Mouse (Mus musculus) macrophage (primary cell): ENCODE data around the gene Capn6. TPM values are rescaled to one million over a fixed set of nuclear protein-coding genes. Genes with fewer than 3 reads are reported as not detected.

Experiments
- H3K27ac ChIP-seq: fragments of 350-480 bp; formaldehyde crosslinking; 2 replicates; pipeline ENCODE4 v1.9.0; 2021
- H3K36me3 ChIP-seq: fragments of 350-480 bp; formaldehyde crosslinking; 2 replicates; pipeline ENCODE4 v1.9.0; 2021; ENCODE audit errors: inconsistent target
- H3K4me3 ChIP-seq: fragments of 350-480 bp; formaldehyde crosslinking; 2 replicates; pipeline ENCODE4 v1.9.0; 2021; ENCODE audit errors: inconsistent target
- H3K79me2 ChIP-seq: fragments of 350-480 bp; formaldehyde crosslinking; 2 replicates; pipeline ENCODE4 v1.9.0; 2021; ENCODE audit errors: inconsistent target
- WGBS: methylation state at CpG from one replicate; pipeline ENCODE4 v1.1.7; 2026; ENCODE audit warnings: inconsistent platforms; ENCODE audit not compliant: missing documents; 5-methylcytosine and 5-hydroxymethylcytosine counted together
- polyA plus RNA-seq: library from polyadenylated mRNA; stranded (reverse); fragments of 250-400 nt; gene quantifications from 3 replicates; pipeline ENCODE4 v1.2.4, GENCODE M21; 2018; ENCODE audit warnings: inconsistent platforms
- total RNA-seq, 78 experiments: library from RNA; depleted of rRNA; stranded (reverse); fragments of 250-400 nt; gene quantifications; 1 replicate in 9 of 78; 2 replicates in 24 of 78; 3 replicates in 43 of 78; 4 replicates in 2 of 78; pipeline ENCODE4 v1.2.4; 2018; ENCODE audit warnings: inconsistent platforms in 56 of 78

The Capn6 gene
- 10 to 100 TPM in 1 of 26 experiments, under 1 TPM in 1, not detected in 24; 0.21 to 16.9 TPM for total RNA-seq (2018; cell fraction: chromatin; rRNA removed)
- not detected for total RNA-seq (2018; cell fraction: cytosol; rRNA removed)
- 1 to 10 TPM in 1 of 26 experiments, not detected in 25; 2.5 TPM for total RNA-seq (2018; cell fraction: nucleus; rRNA removed)
- polyA plus RNA-seq: not detected in 3 replicates

- Histone ChIP-seq H3K79me2 (no peaks in the 10 kb centered on the region), H3K27ac (no peak within 1 kb of the TSS), H3K4me3 (no peak within 1 kb of the TSS), H3K36me3 (no peaks in the 10 kb centered on the region)
- whole genome bisulfite sequencing: 60% methylated on average over 4 of the region's 4 CpGs
Observed at GRCm38 (mm10) chrX:143827212-143827611, at the start of gene Capn6. TSS of gene Capn6 (minus strand) at chrX:143827414.

GRCm38 (mm10) chrX:143867129-143867664, 40.0 kb upstream of the Capn6 start:
- no peaks in the 10 kb centered on the region for H3K36me3 ChIP-seq
- no peak overlapping the region for H3K4me3 ChIP-seq
- no peaks in the 10 kb centered on the region for H3K79me2 ChIP-seq
- WGBS: 83% methylated on average over 4 of the region's 5 CpGs
- no peak overlapping the region for H3K27ac ChIP-seq

- Histone ChIP-seq H3K79me2 (no peaks in the 10 kb centered on the region), H3K4me3 (no peak overlapping the region), H3K36me3 (no peaks in the 10 kb centered on the region), H3K27ac (no peak overlapping the region)
- WGBS: 82% methylated on average over 3 of the region's 3 CpGs
Observed at GRCm38 (mm10) chrX:143851351-143851750, 24.1 kb upstream of the Capn6 start.

GRCm38 (mm10) chrX:143849969-143850368, 22.8 kb upstream of the Capn6 start:
- H3K4me3 ChIP-seq: no peak overlapping the region
- no peak overlapping the region for H3K27ac ChIP-seq
- WGBS: 86% methylated on average over 3 of the region's 3 CpGs
- H3K79me2 ChIP-seq: no peaks in the 10 kb centered on the region
- H3K36me3 ChIP-seq: no peaks in the 10 kb centered on the region

- WGBS: 81% methylated on average over 3 of the region's 3 CpGs
- H3K27ac ChIP-seq: no peak overlapping the region
Observed at GRCm38 (mm10) chrX:143846637-143847036, 19.4 kb upstream of the Capn6 start.

GRCm38 (mm10) chrX:143826521-143826920, 693 bp downstream of the Capn6 start:
- Histone ChIP-seq H3K27ac (no peak overlapping the region), H3K4me3 (no peak overlapping the region), H3K36me3 (no peaks in the 10 kb centered on the region), H3K79me2 (no peaks in the 10 kb centered on the region)
- 41% methylated on average over 4 of the region's 4 CpGs for WGBS

More at GRCm38 (mm10) chrX:143846637-143847036, 19.4 kb upstream of the Capn6 start:
- no peak overlapping the region for H3K4me3 ChIP-seq
- no peaks in the 10 kb centered on the region for H3K36me3 ChIP-seq
- H3K79me2 ChIP-seq: no peaks in the 10 kb centered on the region

- Histone ChIP-seq H3K36me3 (no peaks in the 10 kb centered on the region), H3K4me3 (no peak overlapping the region), H3K79me2 (no peaks in the 10 kb centered on the region), H3K27ac (no peak overlapping the region)
- 95% methylated on average over 2 of the region's 2 CpGs for WGBS
Observed at GRCm38 (mm10) chrX:143818961-143819360, 8.3 kb downstream of the Capn6 start.

GRCm38 (mm10) chrX:143815948-143816347, 11.3 kb downstream of the Capn6 start:
- Histone ChIP-seq H3K79me2 (no peaks in the 10 kb centered on the region), H3K36me3 (no peaks in the 10 kb centered on the region), H3K4me3 (no peak overlapping the region), H3K27ac (no peak overlapping the region)
- WGBS: 100% methylated on average over 1 of the region's 1 CpGs

- H3K79me2 ChIP-seq: no peaks in the 10 kb centered on the region
- 90% methylated on average over 3 of the region's 3 CpGs for whole genome bisulfite sequencing
- no peak overlapping the region for H3K27ac ChIP-seq
- H3K36me3 ChIP-seq: no peaks in the 10 kb centered on the region
- no peak overlapping the region for H3K4me3 ChIP-seq
Observed at GRCm38 (mm10) chrX:143762556-143762955, 64.7 kb downstream of the Capn6 start.

Other genes starting within 250 kb of the Capn6 start
- not detected in 3 replicates for gene Dcx, start 105.9 kb upstream of the Capn6 start, polyA plus RNA-seq